Mouse (Mus musculus) heart, embryonic 16.5 days (tissue): ENCODE measurements around the gene 1700019N19Rik. TPM values are rescaled to one million over a fixed set of nuclear protein-coding genes. Genes with fewer than 3 reads are reported as not detected.

Experiments used
- ATAC-seq: fragments of 200-750 bp; cut with Nextera tagmentation; replicated peaks from 2 replicates; pipeline ENCODE4 v1.8.0; 2017; ENCODE audit warnings: moderate number of reproducible peaks; ENCODE audit not compliant: insufficient read depth, low FRiP score; ENCODE audit errors: extremely low read depth
- H3K27ac ChIP-seq: fragments of 300-500 bp; sonication (generic); 2 replicates; pipeline ENCODE4 v1.5.1; 2014; ENCODE audit warnings: mild to moderate bottlenecking, low read length, control low read depth, moderate library complexity
- H3K27me3 ChIP-seq: fragments of 300-500 bp; sonication (generic); 2 replicates; pipeline ENCODE4 v1.6.1; 2014; ENCODE audit warnings: low read length, mixed read lengths; ENCODE audit not compliant: control insufficient read depth, insufficient read depth
- H3K36me3 ChIP-seq: fragments of 300-500 bp; sonication (generic); 2 replicates; pipeline ENCODE4 v1.6.1; 2014; ENCODE audit not compliant: control insufficient read depth, insufficient read depth
- H3K4me1 ChIP-seq: fragments of 300-500 bp; sonication (generic); 2 replicates; pipeline ENCODE4 v1.6.1; 2014; ENCODE audit warnings: low read length, mixed read lengths; ENCODE audit not compliant: control insufficient read depth, insufficient read depth
- H3K4me2 ChIP-seq: fragments of 300-500 bp; sonication (generic); 2 replicates; pipeline ENCODE4 v1.6.1; 2014; ENCODE audit warnings: low read depth, mild to moderate bottlenecking, control low read depth, low read length
- H3K4me3 ChIP-seq: fragments of 300-500 bp; sonication (generic); 2 replicates; pipeline ENCODE4 v1.5.1; 2014; ENCODE audit warnings: mild to moderate bottlenecking, control low read depth, low read length
- H3K9ac ChIP-seq: fragments of 300-500 bp; sonication (generic); 2 replicates; pipeline ENCODE4 v1.6.1; 2014; ENCODE audit warnings: low read length, control low read depth
- H3K9me3 ChIP-seq: fragments of 300-500 bp; sonication (generic); replicated peaks from 2 replicates; pipeline ENCODE4 v1.6.1; 2016; ENCODE audit warnings: low read length; ENCODE audit not compliant: control insufficient read depth
- WGBS: fragments of 180-500 bp; shearing (Covaris S2); extraction: QIAGEN DNeasy Blood & Tissue Kit; methylation state at CpG from one replicate; pipeline ENCODE4 v1.1.7; 2014; 5-methylcytosine and 5-hydroxymethylcytosine counted together
- polyA plus RNA-seq: library from polyadenylated mRNA; unstranded; fragments of >200 nt; fragmentation: Nextera tagmentation; extraction: Ambion mirVana; gene quantifications from 2 replicates; pipeline ENCODE4 v1.2.1, GENCODE M21; 2015

The 1700019N19Rik gene
- polyA plus RNA-seq, 1 experiment from 2014 or later = not detected

DNA sequence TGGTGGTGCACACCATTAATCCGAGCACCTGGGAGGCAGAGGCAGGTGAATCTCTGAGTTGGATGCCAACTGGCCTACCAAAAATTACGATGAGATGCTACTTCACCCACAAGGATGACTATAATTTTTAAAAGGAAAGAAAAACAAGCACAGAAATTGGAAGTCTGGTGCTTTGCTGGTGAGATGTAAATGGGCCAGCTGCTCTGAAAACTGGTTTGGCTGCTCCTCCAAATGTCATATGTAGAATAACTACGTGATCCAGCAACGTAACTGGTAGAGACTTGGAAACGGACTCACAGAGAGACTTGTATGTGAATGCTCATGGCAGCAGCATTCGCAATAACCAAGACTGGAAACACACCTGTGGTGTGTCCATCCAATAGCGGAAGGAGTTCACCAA, 35.9 kb upstream of the 1700019N19Rik start:
- Histone ChIP-seq H3K27me3 (no peaks in the 10 kb centered on the region), H3K27ac (no peak overlapping the region), H3K9me3 (no peaks in the 10 kb centered on the region), H3K36me3 (no peaks in the 10 kb centered on the region), H3K4me2 (no peak overlapping the region), H3K4me3 (no peak overlapping the region), H3K9ac (no peak overlapping the region), H3K4me1 (peaks cover 6% of the 10 kb centered on the region; the same call in 1 of the 2 replicates)
- ATAC-seq = no peak
- whole genome bisulfite sequencing = 89% methylated on average over 7 of the region's 7 CpGs

DNA sequence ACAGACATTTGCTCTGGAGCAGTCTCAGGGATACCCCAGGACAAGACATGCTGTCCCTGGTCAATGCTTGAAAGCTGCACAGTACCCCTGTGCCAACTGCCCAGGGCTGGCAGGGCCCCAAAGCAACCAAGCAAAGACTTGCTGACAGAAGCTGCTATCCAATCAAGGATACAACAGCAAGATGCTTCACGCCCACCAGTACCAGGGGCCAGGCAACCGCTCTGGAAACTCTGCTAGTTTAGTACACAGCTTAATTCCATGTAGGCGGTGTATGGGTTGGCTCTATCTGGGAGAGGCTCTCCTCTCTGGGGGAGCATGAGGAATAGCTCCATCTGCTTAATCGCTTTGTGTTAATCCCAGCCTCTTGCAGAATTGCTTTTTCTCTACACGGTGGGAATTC, 35.3 kb upstream of the 1700019N19Rik start:
- Histone ChIP-seq H3K27ac (peak overlapping the region; percentile 16; the same call in 1 of the 2 replicates), H3K4me1 (peaks cover 6% of the 10 kb centered on the region; the same call in 1 of the 2 replicates), H3K4me2 (no peak overlapping the region), H3K9ac (no peak overlapping the region), H3K36me3 (peaks cover 5% of the 10 kb centered on the region; the same call in 1 of the 2 replicates), H3K27me3 (no peaks in the 10 kb centered on the region), H3K4me3 (no peak overlapping the region), H3K9me3 (peaks cover 3% of the 10 kb centered on the region; the same call in 1 of the 2 replicates)
- 62% methylated on average over 5 of the region's 5 CpGs for WGBS
- no peak for ATAC-seq

DNA sequence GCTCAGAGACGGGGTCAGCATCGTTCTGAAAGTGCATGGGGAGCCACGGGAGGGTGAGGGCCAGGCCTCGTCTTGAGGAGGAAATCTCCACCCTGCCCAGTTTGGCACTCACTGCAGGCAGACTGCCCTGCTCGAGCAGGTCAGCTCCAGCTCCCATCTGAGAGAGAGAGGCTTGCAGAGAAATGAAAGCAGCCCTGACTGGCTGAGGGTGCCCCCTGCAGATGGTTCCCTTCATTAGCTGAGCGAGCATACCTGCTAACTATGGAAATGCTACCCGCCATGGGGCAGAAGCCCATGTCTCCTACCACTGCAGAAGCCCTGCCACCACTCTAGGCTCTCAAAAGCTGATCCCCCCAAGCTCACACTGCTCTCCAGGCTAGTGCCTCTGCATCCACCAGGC, 33.4 kb upstream of the 1700019N19Rik start:
- Histone ChIP-seq H3K4me1 (peaks cover 20% of the 10 kb centered on the region), H3K9me3 (peaks cover 3% of the 10 kb centered on the region; the same call in 1 of the 2 replicates), H3K27me3 (no peaks in the 10 kb centered on the region), H3K4me3 (no peak overlapping the region), H3K4me2 (no peak overlapping the region), H3K9ac (no peak overlapping the region), H3K27ac (no peak overlapping the region), H3K36me3 (peaks cover 7% of the 10 kb centered on the region; the same call in 1 of the 2 replicates)
- WGBS = 53% methylated on average over 7 of the region's 7 CpGs
- no peak for ATAC-seq

DNA sequence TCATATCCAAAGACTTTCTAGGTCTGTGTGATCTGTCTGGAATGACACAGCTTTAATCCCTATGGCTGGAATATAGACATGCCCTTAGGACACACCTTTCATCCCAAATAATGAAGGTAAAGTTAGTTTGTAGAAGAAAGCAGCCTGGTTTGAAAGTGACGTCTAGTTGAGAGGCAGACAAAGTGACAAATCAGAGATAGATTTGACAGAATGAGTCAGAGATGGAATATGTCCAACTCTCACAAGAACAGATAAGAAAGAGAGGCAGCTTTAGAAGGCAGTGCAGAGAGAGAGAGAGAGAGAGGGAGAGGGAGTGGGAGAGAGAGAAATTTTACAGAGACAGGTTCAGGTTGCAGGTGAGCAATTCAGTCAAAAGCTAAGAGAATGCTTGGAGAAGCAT, 30.1 kb upstream of the 1700019N19Rik start:
- no peak for ATAC-seq
- Histone ChIP-seq H3K9me3 (peaks cover 3% of the 10 kb centered on the region; the same call in 1 of the 2 replicates), H3K36me3 (peaks cover 7% of the 10 kb centered on the region; the same call in 1 of the 2 replicates), H3K4me2 (no peak overlapping the region), H3K9ac (no peak overlapping the region), H3K27ac (peak overlapping the region; percentile 55), H3K27me3 (no peaks in the 10 kb centered on the region), H3K4me3 (no peak overlapping the region), H3K4me1 (peaks cover 20% of the 10 kb centered on the region)
- WGBS = 29% methylated on average over 1 of the region's 1 CpGs

DNA sequence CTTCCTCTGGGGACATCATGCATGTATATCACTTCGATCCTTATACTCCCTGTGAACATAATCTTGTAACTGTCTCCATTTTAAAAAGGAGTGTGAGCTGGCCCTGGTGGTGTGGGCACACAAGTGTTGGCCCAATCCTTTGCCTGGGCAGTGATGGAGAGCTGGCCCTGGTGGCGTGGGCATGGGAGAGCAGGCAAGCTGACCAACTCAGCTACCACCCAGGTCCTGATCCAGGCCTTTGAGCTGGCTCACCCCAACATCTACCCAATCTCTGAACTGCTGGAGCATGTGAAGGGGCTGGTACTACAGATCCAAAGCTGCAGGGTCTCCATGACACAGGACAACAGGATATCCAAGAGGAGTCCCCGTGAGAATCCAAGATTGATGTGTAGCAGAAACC, 29.0 kb upstream of the 1700019N19Rik start:
- WGBS = 83% methylated on average over 3 of the region's 3 CpGs
- no peak overlapping the region for H3K4me2 ChIP-seq
- H3K27ac ChIP-seq = peak overlapping the region; percentile 98
- H3K9ac ChIP-seq = no peak overlapping the region
- peaks cover 3% of the 10 kb centered on the region; the same call in 1 of the 2 replicates for H3K9me3 ChIP-seq
- H3K4me1 ChIP-seq = peaks cover 30% of the 10 kb centered on the region
- ATAC-seq = no peak
- H3K4me3 ChIP-seq = no peak overlapping the region
- H3K36me3 ChIP-seq = peaks cover 7% of the 10 kb centered on the region; the same call in 1 of the 2 replicates
- H3K27me3 ChIP-seq = no peaks in the 10 kb centered on the region

DNA sequence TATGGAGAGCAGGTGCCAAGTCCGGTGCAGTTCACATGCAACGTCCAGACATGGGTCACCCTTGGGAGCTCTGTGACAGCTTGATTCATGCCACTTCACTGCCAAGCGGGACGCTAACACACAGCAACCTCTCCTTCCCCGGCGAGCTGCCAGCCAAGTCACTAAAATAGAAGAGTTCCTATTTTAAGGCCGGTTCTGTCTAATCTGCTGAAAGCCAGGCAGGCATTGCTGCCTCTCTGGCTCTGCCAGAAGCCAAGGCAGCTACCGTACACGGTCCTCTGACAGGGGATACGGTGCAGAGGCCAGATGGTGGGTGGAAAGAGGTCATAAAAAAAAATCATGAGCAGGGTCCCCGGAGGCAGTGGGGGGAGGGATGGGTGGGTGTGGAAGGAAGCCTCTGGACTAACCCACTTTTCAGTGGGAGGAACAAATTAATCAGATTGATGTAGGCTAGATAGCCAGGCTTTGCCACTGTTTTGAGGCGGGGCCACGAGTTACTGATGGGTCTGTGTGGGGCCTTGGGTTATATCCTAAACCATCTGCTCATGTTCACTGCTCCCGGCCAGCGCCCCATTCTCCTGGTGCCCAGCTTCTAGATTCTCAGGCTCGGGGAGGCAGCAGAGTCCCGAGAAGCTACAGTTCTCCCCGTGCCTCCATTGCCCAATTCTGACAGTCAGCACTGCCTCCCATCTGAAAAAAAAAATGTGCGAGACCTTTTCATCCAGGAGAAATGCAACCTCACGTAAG, 28.4 kb upstream of the 1700019N19Rik start:
- H3K4me2 ChIP-seq = peak overlapping the region; percentile 19
- 54% methylated on average over 20 of the region's 20 CpGs for WGBS
- ATAC-seq = peak; percentile 86
- no peaks in the 10 kb centered on the region for H3K27me3 ChIP-seq
- no peak overlapping the region for H3K4me3 ChIP-seq
- H3K27ac ChIP-seq = peak overlapping the region; percentile 98
- peak overlapping the region; percentile 54 for H3K9ac ChIP-seq
- H3K9me3 ChIP-seq = peaks cover 3% of the 10 kb centered on the region; the same call in 1 of the 2 replicates
- peaks cover 7% of the 10 kb centered on the region; the same call in 1 of the 2 replicates for H3K36me3 ChIP-seq
- H3K4me1 ChIP-seq = peaks cover 30% of the 10 kb centered on the region

DNA sequence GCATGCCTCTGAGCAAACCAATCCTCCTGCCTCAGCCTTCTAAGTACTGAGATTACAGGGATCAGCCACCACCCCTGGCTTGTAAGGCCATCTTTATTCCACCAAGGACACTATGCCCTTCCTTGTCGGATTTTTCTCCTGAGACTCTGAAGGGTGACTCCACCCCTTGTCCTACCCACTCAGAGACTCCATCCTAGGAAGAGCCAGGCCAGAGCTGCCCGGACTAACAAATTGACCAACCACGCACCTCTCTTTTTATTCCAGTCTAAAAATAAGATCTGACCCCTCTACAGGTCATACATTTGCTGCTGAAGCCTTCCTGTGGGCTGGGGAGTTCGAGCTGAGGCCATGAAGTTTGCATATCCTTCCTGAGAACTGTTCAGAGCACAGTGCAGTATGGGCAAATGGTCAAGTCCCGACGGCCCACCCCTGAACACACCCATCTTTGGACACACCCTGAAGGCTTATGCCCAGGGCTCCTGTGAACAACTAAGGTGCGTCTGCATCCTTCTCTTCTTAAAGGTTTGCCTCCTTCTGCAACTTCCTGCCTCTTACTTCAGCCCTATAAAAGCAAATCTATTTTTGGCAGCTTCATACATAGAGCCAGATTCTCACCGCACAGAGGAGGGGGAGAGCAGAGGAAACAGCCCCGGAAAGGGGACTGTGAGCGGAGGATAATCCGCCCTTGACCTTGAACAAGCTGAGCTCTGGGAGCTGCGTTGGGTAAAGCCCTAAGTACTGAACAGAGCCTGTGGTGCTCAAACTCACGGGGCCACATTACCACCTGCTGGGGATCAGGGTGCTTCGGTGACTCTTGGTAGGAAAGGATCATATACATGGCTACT, 24.5 kb upstream of the 1700019N19Rik start:
- Histone ChIP-seq H3K36me3 (no peaks in the 10 kb centered on the region), H3K4me3 (no peak overlapping the region), H3K9me3 (no peaks in the 10 kb centered on the region), H3K4me1 (peaks cover 28% of the 10 kb centered on the region), H3K4me2 (peak overlapping the region; percentile 31; the same call in 1 of the 2 replicates), H3K9ac (peak overlapping the region; percentile 53), H3K27me3 (no peaks in the 10 kb centered on the region), H3K27ac (peak overlapping the region; percentile 90)
- 38% methylated on average over 14 of the region's 14 CpGs for WGBS
- peak; percentile 28; the same call in 1 of the 2 replicates for ATAC-seq

DNA sequence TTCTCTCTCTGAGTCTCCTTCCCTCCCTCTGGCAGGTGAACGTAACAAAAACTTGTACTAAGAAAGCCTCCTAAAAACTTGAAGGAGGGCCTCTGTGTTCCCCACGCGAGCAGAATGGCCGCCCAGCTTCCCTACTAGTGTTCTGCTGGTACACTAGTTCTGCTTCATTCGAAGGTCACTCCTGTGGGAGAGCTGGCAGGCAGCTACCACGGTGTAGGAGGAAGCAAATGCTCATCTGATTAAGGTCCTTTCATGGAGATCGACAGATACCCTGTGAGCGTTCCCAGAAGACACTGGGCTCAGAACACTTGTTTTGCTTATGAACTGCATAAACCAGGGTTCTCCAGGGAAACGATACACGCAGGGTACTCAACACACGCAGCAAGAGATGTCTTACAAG, 23.1 kb upstream of the 1700019N19Rik start:
- no peaks in the 10 kb centered on the region for H3K9me3 ChIP-seq
- H3K27me3 ChIP-seq = no peaks in the 10 kb centered on the region
- H3K27ac ChIP-seq = no peak overlapping the region
- H3K9ac ChIP-seq = no peak overlapping the region
- no peak overlapping the region for H3K4me2 ChIP-seq
- WGBS = 83% methylated on average over 11 of the region's 11 CpGs
- H3K4me3 ChIP-seq = no peak overlapping the region
- H3K4me1 ChIP-seq = peaks cover 15% of the 10 kb centered on the region
- H3K36me3 ChIP-seq = no peaks in the 10 kb centered on the region
- no peak for ATAC-seq
